Mouse (Mus musculus) lung, embryonic 16.5 days (tissue): ENCODE data around the gene 1810062G17Rik. TPM values are rescaled to one million over a fixed set of nuclear protein-coding genes. Genes with fewer than 3 reads are reported as not detected.

ENCODE experiments used
- ATAC-seq: fragments of 200-750 bp; cut with Nextera tagmentation; 2 replicates; pipeline ENCODE4 v1.8.0; 2017; ENCODE audit warnings: low read depth, mild to moderate bottlenecking, moderate library complexity
- H3K27ac ChIP-seq: fragments of 300-500 bp; sonication (generic); 2 replicates; pipeline ENCODE4 v1.5.1; 2014; ENCODE audit warnings: mild to moderate bottlenecking, control low read depth, low read length
- H3K27me3 ChIP-seq: fragments of 300-500 bp; sonication (generic); 2 replicates; pipeline ENCODE4 v1.6.1; 2014; ENCODE audit warnings: low read depth, low read length, mixed read lengths; ENCODE audit not compliant: control insufficient read depth, insufficient read depth
- H3K36me3 ChIP-seq: fragments of 300-500 bp; sonication (generic); 2 replicates; pipeline ENCODE4 v1.6.1; 2014; ENCODE audit warnings: low read length; ENCODE audit not compliant: control insufficient read depth, insufficient read depth
- H3K4me1 ChIP-seq: fragments of 300-500 bp; sonication (generic); replicated peaks from 2 replicates; pipeline ENCODE4 v1.6.1; 2014; ENCODE audit warnings: low read length, mixed read lengths; ENCODE audit not compliant: control insufficient read depth, insufficient read depth
- H3K4me2 ChIP-seq: fragments of 300-500 bp; sonication (generic); 2 replicates; pipeline ENCODE4 v1.6.1; 2014; ENCODE audit warnings: low read depth, low read length, control low read depth
- H3K4me3 ChIP-seq: fragments of 300-500 bp; sonication (generic); 2 replicates; pipeline ENCODE4 v1.5.1; 2014; ENCODE audit warnings: mild to moderate bottlenecking, low read length, control low read depth
- H3K9ac ChIP-seq: fragments of 300-500 bp; sonication (generic); 2 replicates; pipeline ENCODE4 v1.6.1; 2014; ENCODE audit warnings: low read length, control low read depth
- H3K9me3 ChIP-seq: fragments of 300-500 bp; sonication (generic); 2 replicates; pipeline ENCODE4 v1.6.1; 2016; ENCODE audit warnings: low read length; ENCODE audit not compliant: control insufficient read depth
- WGBS: fragments of 180-500 bp; shearing (Covaris S2); extraction: QIAGEN DNeasy Blood & Tissue Kit; methylation state at CpG from one replicate; pipeline ENCODE4 v1.1.7; 2014; 5-methylcytosine and 5-hydroxymethylcytosine counted together
- polyA plus RNA-seq: library from polyadenylated mRNA; unstranded; fragments of >200 nt; fragmentation: Nextera tagmentation; extraction: Ambion mirVana; gene quantifications from 2 replicates; pipeline ENCODE4 v1.2.1, GENCODE M21; 2015

1810062G17Rik gene
- polyA plus RNA-seq, 1 experiment from 2014 or later, result 3.9 TPM

- Histone ChIP-seq H3K36me3 (no peaks in the 10 kb centered on the region), H3K4me3 (peak overlapping the region; percentile 28), H3K9ac (0 out of 2 replicates have a peak overlapping the region, but pooled peaks have one; percentile 23), H3K27ac (no peak overlapping the region), H3K4me2 (peak overlapping the region; percentile 26), H3K27me3 (no peaks in the 10 kb centered on the region), H3K4me1 (peaks cover 3% of the 10 kb centered on the region), H3K9me3 (no peaks in the 10 kb centered on the region)
- WGBS, result 7% methylated on average over 6 of the region's 6 CpGs
- peak; percentile 81 for ATAC-seq
Observed at GRCm38 (mm10) chr3:36495436-36495835, 19.7 kb downstream of the 1810062G17Rik start.

- no peaks in the 10 kb centered on the region for H3K9me3 ChIP-seq
- H3K27me3 ChIP-seq, result no peaks in the 10 kb centered on the region
- H3K4me1 ChIP-seq, result peaks cover 3% of the 10 kb centered on the region
- no peak for ATAC-seq
- H3K36me3 ChIP-seq, result no peaks in the 10 kb centered on the region
- WGBS, result 83% methylated on average over 9 of the region's 9 CpGs
- H3K9ac ChIP-seq, result 0 out of 2 replicates have a peak overlapping the region, but pooled peaks have one; percentile 51
- no peak overlapping the region for H3K27ac ChIP-seq
- H3K4me2 ChIP-seq, result peak overlapping the region; percentile 34; the same call in 1 of the 2 replicates
- H3K4me3 ChIP-seq, result no peak overlapping the region
Observed at GRCm38 (mm10) chr3:36496273-36496672, 20.5 kb downstream of the 1810062G17Rik start.

- Histone ChIP-seq H3K9me3 (no peaks in the 10 kb centered on the region), H3K27me3 (no peaks in the 10 kb centered on the region), H3K4me2 (peak overlapping the region; percentile 34; the same call in 1 of the 2 replicates), H3K27ac (no peak overlapping the region), H3K36me3 (no peaks in the 10 kb centered on the region), H3K4me1 (peaks cover 3% of the 10 kb centered on the region), H3K4me3 (no peak overlapping the region), H3K9ac (0 out of 2 replicates have a peak overlapping the region, but pooled peaks have one; percentile 51)
- WGBS, result 14% methylated on average over 14 of the region's 14 CpGs
- ATAC-seq, result peak; percentile 48; the same call in 1 of the 2 replicates
Observed at GRCm38 (mm10) chr3:36496746-36497145, 21.0 kb downstream of the 1810062G17Rik start.

- Histone ChIP-seq H3K27me3 (no peaks in the 10 kb centered on the region), H3K9ac (no peak overlapping the region), H3K4me2 (no peak overlapping the region), H3K4me1 (peaks cover 3% of the 10 kb centered on the region), H3K36me3 (no peaks in the 10 kb centered on the region), H3K9me3 (no peaks in the 10 kb centered on the region), H3K4me3 (no peak overlapping the region), H3K27ac (no peak overlapping the region)
- 80% methylated on average over 6 of the region's 6 CpGs for WGBS
- no peak for ATAC-seq
Observed at GRCm38 (mm10) chr3:36498224-36498623, 22.5 kb downstream of the 1810062G17Rik start.

- H3K4me3 ChIP-seq, result no peak overlapping the region
- peaks cover 3% of the 10 kb centered on the region for H3K4me1 ChIP-seq
- ATAC-seq, result no peak
- H3K27ac ChIP-seq, result no peak overlapping the region
- H3K9ac ChIP-seq, result no peak overlapping the region
- H3K36me3 ChIP-seq, result no peaks in the 10 kb centered on the region
- H3K9me3 ChIP-seq, result no peaks in the 10 kb centered on the region
- H3K4me2 ChIP-seq, result no peak overlapping the region
- WGBS, result 86% methylated on average over 7 of the region's 7 CpGs
- H3K27me3 ChIP-seq, result no peaks in the 10 kb centered on the region
Observed at GRCm38 (mm10) chr3:36499418-36499817, 23.7 kb downstream of the 1810062G17Rik start.

GRCm38 (mm10) chr3:36500976-36501375 is 25.2 kb downstream of the 1810062G17Rik start:
- no peak overlapping the region for H3K27ac ChIP-seq
- peaks cover 3% of the 10 kb centered on the region for H3K4me1 ChIP-seq
- WGBS, result 79% methylated on average over 8 of the region's 8 CpGs
- ATAC-seq, result no peak
- no peaks in the 10 kb centered on the region for H3K27me3 ChIP-seq
- H3K9ac ChIP-seq, result no peak overlapping the region
- no peak overlapping the region for H3K4me3 ChIP-seq
- H3K4me2 ChIP-seq, result no peak overlapping the region
- no peaks in the 10 kb centered on the region for H3K36me3 ChIP-seq
- H3K9me3 ChIP-seq, result no peaks in the 10 kb centered on the region

- no peak overlapping the region for H3K4me2 ChIP-seq
- no peaks in the 10 kb centered on the region for H3K9me3 ChIP-seq
- no peak overlapping the region for H3K4me3 ChIP-seq
- H3K4me1 ChIP-seq, result peaks cover 2% of the 10 kb centered on the region
- H3K9ac ChIP-seq, result no peak overlapping the region
- 58% methylated on average over 7 of the region's 7 CpGs for WGBS
- H3K27me3 ChIP-seq, result no peaks in the 10 kb centered on the region
- no peaks in the 10 kb centered on the region for H3K36me3 ChIP-seq
- H3K27ac ChIP-seq, result no peak overlapping the region
- no peak for ATAC-seq
Observed at GRCm38 (mm10) chr3:36501546-36501945, 25.8 kb downstream of the 1810062G17Rik start.

GRCm38 (mm10) chr3:36505306-36505705 is 29.6 kb downstream of the 1810062G17Rik start:
- Histone ChIP-seq H3K9me3 (no peaks in the 10 kb centered on the region), H3K27me3 (no peaks in the 10 kb centered on the region), H3K4me2 (no peak overlapping the region), H3K9ac (no peak overlapping the region), H3K4me1 (no peaks in the 10 kb centered on the region), H3K27ac (no peak overlapping the region), H3K36me3 (no peaks in the 10 kb centered on the region), H3K4me3 (no peak overlapping the region)
- 80% methylated on average over 8 of the region's 8 CpGs for WGBS
- no peak for ATAC-seq

GRCm38 (mm10) chr3:36505809-36506735 is 30.3 kb downstream of the 1810062G17Rik start:
- Histone ChIP-seq H3K27me3 (no peaks in the 10 kb centered on the region), H3K9me3 (no peaks in the 10 kb centered on the region), H3K4me3 (no peak overlapping the region), H3K4me2 (no peak overlapping the region), H3K4me1 (no peaks in the 10 kb centered on the region), H3K36me3 (no peaks in the 10 kb centered on the region), H3K27ac (no peak overlapping the region), H3K9ac (no peak overlapping the region)
- no peak for ATAC-seq
- 65% methylated on average over 10 of the region's 10 CpGs for WGBS
